Mouse (Mus musculus): ENCODE measurements around the gene Tspan5. TPM values are rescaled to one million over a fixed set of nuclear protein-coding genes. Genes with fewer than 3 reads are reported as not detected.

The Tspan5 gene
- 30.3 and 38.2 TPM in 2 replicates for polyA plus RNA-seq (2012; rRNA removed)

GRCm38 (mm10) chr3:138741649-138742565 is at the start of gene Tspan5:
Gene Tspan5 (plus strand): TSS chr3:138742195.

Other genes with a start within 250 kb of the Tspan5 start
- 282 and 319 TPM in 2 replicates for gene Eif4e, start 216.0 kb upstream of the Tspan5 start, polyA plus RNA-seq (2012; rRNA removed)